Mouse (Mus musculus) heart, postnatal 0 days (tissue): ENCODE data around the gene Xpc. TPM values are rescaled to one million over a fixed set of nuclear protein-coding genes. Genes with fewer than 3 reads are reported as not detected.

ENCODE experiments used
- ATAC-seq: fragments of 200-750 bp; cut with Nextera tagmentation; 2 replicates; pipeline ENCODE4 v1.8.0; 2017; ENCODE audit warnings: low read depth, moderate number of reproducible peaks, moderate library complexity; ENCODE audit not compliant: insufficient read depth
- DNase-seq: peaks from one replicate; pipeline ENCODE4 v3.0.0-alpha.2; 2016; ENCODE audit warnings: low spot score
- H3K27ac ChIP-seq: fragments of 300-500 bp; sonication (generic); 2 replicates; pipeline ENCODE4 v1.5.1; 2014; ENCODE audit warnings: low read depth, mild to moderate bottlenecking
- H3K27me3 ChIP-seq: fragments of 300-500 bp; sonication (generic); 2 replicates; pipeline ENCODE4 v1.6.1; 2014; ENCODE audit warnings: low read length, mixed read lengths; ENCODE audit not compliant: control insufficient read depth, insufficient read depth
- H3K36me3 ChIP-seq: fragments of 300-500 bp; sonication (generic); replicated peaks from 2 replicates; pipeline ENCODE4 v1.6.1; 2014; ENCODE audit warnings: low read length, mixed read lengths; ENCODE audit not compliant: control insufficient read depth, insufficient read depth
- H3K4me1 ChIP-seq: fragments of 300-500 bp; sonication (generic); 2 replicates; pipeline ENCODE4 v1.6.1; 2014; ENCODE audit warnings: antibody characterized with exemption; ENCODE audit not compliant: control insufficient read depth, insufficient read depth
- H3K4me2 ChIP-seq: fragments of 300-500 bp; sonication (generic); 2 replicates; pipeline ENCODE4 v1.6.1; 2014; ENCODE audit warnings: low read depth, mild to moderate bottlenecking, low read length, moderate library complexity
- H3K4me3 ChIP-seq: fragments of 300-500 bp; sonication (generic); 2 replicates; pipeline ENCODE4 v1.5.1; 2014; ENCODE audit warnings: low read depth, low read length
- H3K9ac ChIP-seq: fragments of 300-500 bp; sonication (generic); replicated peaks from 2 replicates; pipeline ENCODE4 v1.6.1; 2014; ENCODE audit warnings: low read depth, low read length, mixed read lengths
- H3K9me3 ChIP-seq: fragments of 300-500 bp; sonication (generic); replicated peaks from 2 replicates; pipeline ENCODE4 v1.6.1; 2016; ENCODE audit warnings: low read length; ENCODE audit not compliant: control insufficient read depth
- CTCF ChIP-seq: IDR thresholded peaks from 2 replicates; pipeline ENCODE4 v1.5.1; 2016; ENCODE audit warnings: antibody characterized with exemption, control low read depth, low read depth
- EP300 ChIP-seq: IDR thresholded peaks from 2 replicates; pipeline ENCODE4 v1.6.1; 2016; ENCODE audit warnings: antibody characterized with exemption, low read depth
- WGBS: fragments of 180-500 bp; shearing (Covaris S2); extraction: QIAGEN DNeasy Blood & Tissue Kit; methylation state at CpG from one replicate; pipeline ENCODE4 v1.1.7; 2014; 5-methylcytosine and 5-hydroxymethylcytosine counted together
- polyA plus RNA-seq: library from polyadenylated mRNA; unstranded; fragments of >200 nt; fragmentation: Nextera tagmentation; extraction: Ambion mirVana; gene quantifications from 2 replicates; pipeline ENCODE4 v1.2.1, GENCODE M21; 2015
- total RNA-seq: library from RNA; depleted of rRNA; stranded (reverse); fragments of >200 nt; gene quantifications from 2 replicates; pipeline ENCODE4 v1.2.3, GENCODE M21; 2014; ENCODE audit warnings: low replicate concordance

Gene Xpc
- total and polyA plus RNA-seq, 2 experiments from 2014 or later: 5.7 to 11.3 TPM

GRCm38 (mm10) chr6:91483371-91483770 lies 32.3 kb downstream of the Xpc start:
- Histone ChIP-seq H3K4me3 (no peak overlapping the region), H3K36me3 (peaks cover 94% of the 10 kb centered on the region), H3K27me3 (no peaks in the 10 kb centered on the region), H3K9ac (no peak overlapping the region), H3K4me1 (no peaks in the 10 kb centered on the region), H3K27ac (no peak overlapping the region), H3K9me3 (no peaks in the 10 kb centered on the region), H3K4me2 (no peak overlapping the region)
- WGBS: 62% methylated on average over 2 of the region's 2 CpGs
- no peak for ATAC-seq
- no peak for DNase-seq
- TF ChIP-seq CTCF: no peak
- TF ChIP-seq EP300: no peak

GRCm38 (mm10) chr6:91476541-91476940 lies 39.1 kb downstream of the Xpc start:
- H3K9ac ChIP-seq: no peak overlapping the region
- DNase-seq: no peak
- no peak for ATAC-seq

GRCm38 (mm10) chr6:91474441-91475190 lies 41.1 kb downstream of the Xpc start:
- Histone ChIP-seq H3K4me1 (peaks cover 15% of the 10 kb centered on the region), H3K4me3 (peak overlapping the region; percentile 76), H3K27me3 (no peaks in the 10 kb centered on the region), H3K9ac (peak overlapping the region; percentile 66), H3K36me3 (peaks cover 25% of the 10 kb centered on the region), H3K9me3 (no peaks in the 10 kb centered on the region), H3K27ac (no peak overlapping the region; the same call in 1 of the 2 replicates), H3K4me2 (peak overlapping the region; percentile 83)
- DNase-seq (peak; percentile 14), ATAC-seq (no peak)
- TF ChIP-seq CTCF (no peak), EP300 (no peak)
- WGBS: 48% methylated on average over 9 of the region's 9 CpGs

More at GRCm38 (mm10) chr6:91476541-91476940, 39.1 kb downstream of the Xpc start:
- H3K27ac ChIP-seq: no peak overlapping the region
- no peaks in the 10 kb centered on the region for H3K27me3 ChIP-seq
- no peak overlapping the region for H3K4me3 ChIP-seq
- no peaks in the 10 kb centered on the region for H3K9me3 ChIP-seq
- no peak overlapping the region for H3K4me2 ChIP-seq
- 92% methylated on average over 2 of the region's 2 CpGs for WGBS
- no peak for TF ChIP-seq CTCF
- no peak for TF ChIP-seq EP300
- peaks cover 15% of the 10 kb centered on the region for H3K4me1 ChIP-seq
- peaks cover 42% of the 10 kb centered on the region for H3K36me3 ChIP-seq

- peak overlapping the region; percentile 66 for H3K9ac ChIP-seq
- peak overlapping the region; percentile 52 for H3K27ac ChIP-seq
- peaks cover 15% of the 10 kb centered on the region for H3K4me1 ChIP-seq
- ATAC-seq (peak; percentile 15), DNase-seq (no peak)
- peak overlapping the region; percentile 83 for H3K4me2 ChIP-seq
- TF ChIP-seq CTCF: no peak
- no peak for TF ChIP-seq EP300
- no peaks in the 10 kb centered on the region for H3K27me3 ChIP-seq
- H3K9me3 ChIP-seq: no peaks in the 10 kb centered on the region
- H3K4me3 ChIP-seq: peak overlapping the region; percentile 76
- H3K36me3 ChIP-seq: peaks cover 18% of the 10 kb centered on the region
- under 1% methylated on average over 27 of the region's 27 CpGs for WGBS
These were observed 41.8 kb downstream of the Xpc start for GRCm38 (mm10) chr6:91473805-91474440.

GRCm38 (mm10) chr6:91472868-91473804 lies 42.6 kb downstream of the Xpc start, which contains the start of the genes Chchd4 and Tmem43:
TSS of gene Chchd4 (minus strand) at chr6:91473546.
TSS of gene Tmem43 (plus strand) at chr6:91473703.
- no peak for TF ChIP-seq EP300
- no peak for TF ChIP-seq CTCF
- under 1% methylated on average over 74 of the region's 74 CpGs for WGBS
- DNase-seq: peak; percentile 100
- Histone ChIP-seq H3K27me3 (no peaks in the 10 kb centered on the region), H3K27ac (peak within 1 kb of the TSS; percentile 80), H3K36me3 (peaks cover 10% of the 10 kb centered on the region), H3K9me3 (no peaks in the 10 kb centered on the region), H3K9ac (peak within 1 kb of the TSS; percentile 66), H3K4me3 (peak within 1 kb of the TSS; percentile 76), H3K4me2 (peak within 1 kb of the TSS; percentile 83), H3K4me1 (peaks cover 15% of the 10 kb centered on the region)
- peak; percentile 95 for ATAC-seq
